Mouse (Mus musculus): ENCODE data around the gene Ccdc84.
A peak's percentile ranks its signal among the peaks of the same experiment; 100 is the strongest.
"Not testable (repeated sequence)": the region's sequence is repeated elsewhere in the genome, so short reads cannot be mapped to it uniquely, and the experiment has no call there.

The Ccdc84 gene

DNA sequence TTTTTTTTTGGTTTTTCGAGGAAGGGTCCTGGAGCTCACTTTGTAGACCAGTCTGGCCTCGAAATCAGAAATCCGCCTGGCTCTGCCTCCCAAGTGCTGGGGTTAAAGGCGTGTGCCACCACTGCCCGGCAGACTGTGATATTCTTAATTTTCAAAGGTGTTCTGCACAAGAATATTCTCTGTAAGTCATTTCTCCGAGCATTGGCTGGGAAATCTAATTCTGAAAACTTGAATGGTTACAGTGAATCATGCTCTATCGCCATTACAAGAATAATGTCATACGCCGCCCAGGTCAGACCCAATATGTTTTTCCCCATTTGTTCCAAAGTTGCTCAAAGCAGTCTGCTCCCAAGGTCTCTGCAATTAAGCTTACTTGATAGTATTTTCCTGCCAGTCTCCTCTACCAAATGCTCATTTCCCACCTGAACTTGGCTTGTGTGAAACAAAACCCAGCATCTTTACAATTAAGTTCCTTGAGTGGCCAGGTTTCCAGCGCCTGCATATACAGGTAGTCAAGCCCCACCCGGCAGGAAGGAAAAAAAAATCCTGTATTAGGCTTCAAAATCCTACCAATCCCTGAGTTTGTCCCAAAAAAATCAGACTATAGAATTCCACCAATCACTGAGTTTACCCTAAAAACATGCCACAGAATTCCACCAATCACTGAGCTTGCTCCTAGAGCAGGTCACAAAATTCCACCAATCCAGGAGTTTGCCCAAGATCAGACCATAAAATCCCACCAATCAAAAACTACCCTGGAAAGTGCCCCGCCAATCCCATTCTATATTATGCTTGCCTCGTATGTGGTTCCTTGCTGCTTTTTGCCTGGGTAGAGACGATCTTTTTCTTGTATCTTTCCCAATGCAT, at the start of gene Ccdc84:
Gene Ccdc84 (minus strand): TSS at position 51 of the 867 bp plus-strand sequence.
- DNase-seq (ENCODE audit: low spot score in 2 of 2), result no peak

DNA sequence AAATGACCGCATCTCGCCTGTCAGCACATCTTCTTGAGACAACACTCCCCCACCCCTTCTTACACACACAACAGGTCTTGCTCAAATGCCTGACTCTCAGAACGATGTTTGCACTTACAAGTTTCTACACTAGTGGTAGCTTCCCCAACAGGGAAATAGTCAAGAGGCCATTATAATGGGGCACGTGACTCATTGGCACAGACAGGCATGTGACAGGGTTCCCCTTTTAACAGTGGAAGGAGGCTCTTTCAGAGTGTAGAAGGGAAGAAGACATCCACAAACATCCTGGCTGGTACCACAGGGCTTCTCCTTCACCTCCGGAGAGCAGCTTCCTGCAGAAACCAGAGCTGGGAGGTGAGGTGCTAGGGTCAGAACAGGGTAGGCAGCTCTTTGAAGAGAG, 43.6 kb upstream of the Ccdc84 start:
- no peak for DNase-seq (ENCODE audit: low spot score in 2 of 2)

DNA sequence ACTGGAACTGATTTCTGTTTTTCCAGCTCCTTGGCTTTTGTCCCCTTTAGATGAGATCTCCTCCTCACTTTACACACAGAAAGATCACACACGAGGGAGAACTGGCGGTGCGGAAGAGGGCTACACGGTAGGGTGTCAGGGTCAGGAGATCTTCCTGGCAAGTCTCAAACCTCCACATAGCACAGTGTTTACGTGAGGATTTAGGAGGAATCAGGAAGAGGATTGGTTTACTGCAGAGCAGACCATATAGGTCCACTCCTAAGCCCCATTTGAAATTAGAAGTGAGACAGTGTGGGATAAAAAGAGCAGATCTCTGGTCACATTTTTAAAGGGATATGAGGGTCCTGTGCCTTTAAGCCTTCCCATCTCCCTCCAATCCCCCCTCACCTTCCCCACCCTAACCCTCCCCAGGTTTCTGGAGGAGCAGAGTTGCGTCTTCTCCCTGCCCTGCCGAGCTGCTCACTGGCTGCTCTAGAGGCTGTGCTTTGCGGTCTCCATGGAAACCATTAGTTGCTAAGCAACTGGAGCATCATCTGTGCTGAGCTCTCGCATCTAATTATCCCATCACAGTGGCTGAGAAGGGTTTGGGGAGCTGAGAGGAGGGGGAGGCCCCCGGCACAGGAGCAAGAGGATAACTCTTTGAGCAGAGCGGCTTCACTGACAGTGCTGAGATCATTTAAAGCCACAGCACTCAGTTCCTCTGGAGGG, 38.8 kb upstream of the Ccdc84 start:
- DNase-seq (ENCODE audit: low spot score in 2 of 2), result peak in 1 of 2 experiments; percentile 85

DNA sequence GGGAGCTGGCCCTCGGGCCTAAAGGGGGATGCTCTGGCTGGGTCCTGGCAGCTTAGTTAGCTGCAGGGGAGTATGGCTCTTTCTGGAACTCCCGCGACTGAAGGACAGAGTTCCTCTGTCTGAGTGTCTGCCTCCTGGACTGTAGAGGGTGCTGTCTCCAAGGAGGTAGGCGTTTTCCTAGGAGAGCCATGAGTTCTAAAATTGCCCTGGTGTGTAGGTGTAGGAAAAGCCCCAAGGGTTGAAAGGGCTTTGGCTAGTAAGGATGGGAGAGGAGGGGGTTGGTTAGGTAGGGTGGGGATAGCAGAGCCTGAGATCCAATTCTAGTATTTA, 36.5 kb upstream of the Ccdc84 start, which contains the start of gene Upk2:
Gene Upk2 (minus strand): TSS at position 86 of the 330 bp plus-strand sequence.
- no peak for DNase-seq (ENCODE audit: low spot score in 2 of 2)

DNA sequence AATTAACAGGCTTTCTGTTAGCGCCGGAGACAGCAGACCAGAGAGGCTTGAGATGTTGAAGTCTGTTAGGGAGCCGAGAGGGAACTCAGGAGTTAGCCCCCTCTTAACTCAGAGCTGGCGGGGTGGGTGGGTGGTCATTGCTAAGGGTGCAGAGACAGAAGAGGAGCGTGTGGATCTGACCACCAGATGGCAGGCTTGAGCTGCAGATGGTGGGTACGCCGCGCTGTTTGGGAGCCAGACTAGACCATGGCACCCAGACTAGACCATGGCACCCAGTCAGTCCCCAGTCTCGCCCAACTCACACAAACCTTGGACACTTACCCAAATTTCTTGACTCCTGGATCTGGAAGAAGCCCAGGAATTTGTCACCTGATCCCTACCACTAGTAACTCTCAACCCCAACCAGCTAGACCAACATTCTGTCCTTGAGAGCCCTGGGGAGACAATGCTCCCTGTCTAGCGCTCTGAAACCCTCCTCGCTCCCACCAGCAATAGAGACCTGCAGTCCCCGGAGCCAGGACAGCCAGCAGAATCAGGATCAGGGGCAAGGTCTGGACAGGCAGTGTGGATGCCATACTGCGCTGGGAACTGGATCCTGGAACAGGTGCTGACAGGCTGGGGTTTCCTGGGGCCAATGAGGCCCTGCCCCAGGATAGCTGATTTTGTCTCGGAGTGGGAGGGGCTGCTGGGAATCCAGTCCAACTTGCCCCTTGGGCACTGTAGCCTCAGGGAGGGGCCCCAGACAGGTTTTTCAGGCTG, 35.9 kb upstream of the Ccdc84 start:
- peak; percentile 87 to 93 for DNase-seq (ENCODE audit: low spot score in 2 of 2)

DNA sequence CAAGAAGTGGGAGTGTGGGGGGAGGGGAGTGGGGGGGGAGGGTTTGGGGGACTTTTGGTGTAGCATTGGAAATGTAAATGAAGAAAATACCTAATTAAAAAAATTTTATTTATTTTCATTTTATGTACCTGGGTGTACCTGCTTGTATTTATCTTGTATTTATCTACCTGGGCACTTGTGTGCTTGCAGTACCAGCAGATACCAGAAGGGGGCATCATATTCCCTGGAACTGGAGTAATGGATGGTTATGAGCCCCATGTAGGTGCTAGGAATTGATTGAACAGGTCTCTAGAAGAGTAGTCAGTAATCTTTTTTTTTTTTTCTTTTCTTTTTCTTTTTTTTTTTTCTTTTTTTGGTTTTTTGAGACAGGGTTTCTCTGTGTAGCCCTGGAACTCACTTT, 32.0 kb upstream of the Ccdc84 start:
- DNase-seq (ENCODE audit: low spot score in 2 of 2), result no peak

DNA sequence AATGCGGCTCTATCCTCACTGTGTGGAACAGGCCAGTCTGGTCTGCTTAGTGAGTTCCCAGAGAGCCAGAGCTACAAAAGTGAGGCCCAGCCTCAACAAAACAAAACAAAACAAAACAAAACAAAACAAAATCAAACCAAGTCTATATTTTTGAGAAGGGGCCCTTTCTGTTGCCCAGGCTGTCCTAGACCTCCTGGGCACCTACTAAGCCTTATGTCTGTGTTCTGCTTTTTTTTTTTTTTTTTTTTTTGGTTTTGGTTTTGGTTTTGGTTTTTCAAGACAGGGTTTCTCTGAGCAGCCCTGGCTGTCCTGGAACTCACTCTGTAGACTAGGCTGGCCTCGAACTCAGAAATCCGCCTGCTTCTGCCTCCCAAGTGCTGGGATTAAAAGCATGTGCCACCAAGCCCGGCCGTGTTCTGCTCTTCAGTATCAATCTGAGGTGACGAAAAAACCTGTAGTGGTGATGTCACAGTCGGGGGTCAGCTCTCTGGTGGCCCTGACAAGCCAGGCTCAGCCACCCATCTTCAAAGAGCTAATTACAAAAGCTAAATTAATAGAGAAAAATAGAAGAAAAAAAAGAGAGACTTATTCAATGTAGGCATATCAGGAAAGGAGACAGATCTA, 26.1 kb upstream of the Ccdc84 start:
- DNase-seq (ENCODE audit: low spot score in 2 of 2), result not testable (repeated sequence)

DNA sequence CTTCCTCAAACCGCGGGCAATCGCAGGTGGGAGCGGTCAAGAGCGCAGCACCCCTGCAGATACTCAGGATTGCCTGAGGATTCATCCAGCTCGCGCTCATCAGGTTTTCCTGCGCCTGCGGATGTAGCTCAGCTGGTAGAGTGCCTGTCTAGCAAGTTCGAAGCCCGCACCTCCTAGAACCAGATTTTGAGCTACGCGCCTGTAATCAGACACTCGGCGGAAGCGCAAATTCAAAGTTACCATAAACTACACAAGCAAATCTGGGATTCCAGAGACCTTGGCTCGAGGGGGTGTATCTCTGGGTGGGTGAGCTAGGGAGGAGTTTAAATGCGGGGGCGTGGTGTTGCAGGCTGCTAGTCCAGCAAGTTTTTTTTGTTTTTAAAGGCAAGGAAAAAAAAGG, 22.6 kb upstream of the Ccdc84 start, which contains the start of gene Foxr1:
Gene Foxr1 (minus strand): TSS at position 176 of the 400 bp plus-strand sequence.
- DNase-seq (ENCODE audit: low spot score in 2 of 2), result no peak

DNA sequence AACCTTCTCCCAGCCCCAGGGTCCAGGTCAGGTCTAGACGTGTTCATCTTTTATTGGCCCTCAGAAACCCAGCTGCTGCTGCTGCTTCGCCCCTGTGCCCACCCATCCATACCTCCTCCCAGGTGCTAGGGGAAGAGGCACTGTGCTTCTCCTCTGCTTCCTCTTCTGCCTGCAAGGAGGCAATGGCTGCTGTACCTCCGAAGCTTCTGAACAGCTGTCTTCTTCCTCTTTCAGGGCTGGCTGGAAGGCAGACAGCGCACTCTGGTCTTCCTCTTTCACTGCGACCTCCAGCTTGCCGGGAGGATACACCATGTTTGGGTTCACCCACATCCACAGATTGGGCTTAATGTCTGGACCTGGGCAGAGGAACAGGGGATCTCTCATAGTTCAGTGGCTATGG, 17.4 kb upstream of the Ccdc84 start:
- DNase-seq (ENCODE audit: low spot score in 2 of 2), result no peak

DNA sequence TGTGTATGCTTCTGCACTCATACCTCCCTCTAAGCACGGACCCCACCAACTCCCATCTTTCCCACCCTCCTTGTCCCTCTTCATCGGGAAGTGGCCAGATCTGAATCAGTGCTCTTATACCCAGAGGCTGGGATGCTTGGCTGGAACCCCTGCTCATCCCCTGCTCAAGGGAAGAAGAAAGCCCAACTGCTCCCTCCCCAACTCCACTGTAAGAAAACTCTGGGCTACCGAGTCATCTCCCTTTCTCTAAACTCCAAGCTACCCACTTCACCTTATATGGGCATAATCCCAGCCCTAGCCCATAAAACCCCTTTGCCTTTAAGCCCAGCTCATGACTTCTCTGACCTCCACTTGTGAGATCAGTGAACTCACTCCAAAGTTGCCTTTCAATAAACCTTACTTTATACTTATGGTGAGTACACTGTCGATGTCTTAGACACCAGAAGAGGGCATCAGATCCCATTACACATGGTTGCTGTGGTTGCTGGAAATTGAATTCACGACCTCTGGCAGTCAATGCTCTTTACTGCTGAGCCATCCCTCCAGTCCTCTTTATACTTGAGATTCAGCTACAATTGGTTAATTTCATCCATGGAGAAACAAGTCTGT, 14.3 kb upstream of the Ccdc84 start:
- DNase-seq (ENCODE audit: low spot score in 2 of 2), result no peak

DNA sequence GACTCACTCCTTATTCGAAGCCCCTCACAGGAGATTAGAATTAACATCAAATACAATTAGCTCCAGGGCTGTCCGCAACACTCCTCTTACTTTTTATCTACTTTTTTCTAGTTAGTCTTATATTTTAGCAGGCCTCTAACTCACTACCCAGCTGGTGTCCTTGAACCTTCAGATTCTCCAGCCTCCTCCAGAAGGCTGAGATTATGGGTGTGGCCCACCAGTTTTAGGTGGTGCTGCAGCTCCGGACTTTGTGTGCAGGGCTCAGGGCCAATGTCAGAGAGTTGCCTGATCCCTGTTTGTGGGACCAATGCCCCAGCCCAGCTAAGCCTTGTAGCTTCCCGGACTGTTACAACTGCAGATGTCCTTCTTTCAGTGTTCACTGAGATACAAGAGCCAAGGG, 5.2 kb upstream of the Ccdc84 start:
- no peak for DNase-seq (ENCODE audit: low spot score in 2 of 2)

DNA sequence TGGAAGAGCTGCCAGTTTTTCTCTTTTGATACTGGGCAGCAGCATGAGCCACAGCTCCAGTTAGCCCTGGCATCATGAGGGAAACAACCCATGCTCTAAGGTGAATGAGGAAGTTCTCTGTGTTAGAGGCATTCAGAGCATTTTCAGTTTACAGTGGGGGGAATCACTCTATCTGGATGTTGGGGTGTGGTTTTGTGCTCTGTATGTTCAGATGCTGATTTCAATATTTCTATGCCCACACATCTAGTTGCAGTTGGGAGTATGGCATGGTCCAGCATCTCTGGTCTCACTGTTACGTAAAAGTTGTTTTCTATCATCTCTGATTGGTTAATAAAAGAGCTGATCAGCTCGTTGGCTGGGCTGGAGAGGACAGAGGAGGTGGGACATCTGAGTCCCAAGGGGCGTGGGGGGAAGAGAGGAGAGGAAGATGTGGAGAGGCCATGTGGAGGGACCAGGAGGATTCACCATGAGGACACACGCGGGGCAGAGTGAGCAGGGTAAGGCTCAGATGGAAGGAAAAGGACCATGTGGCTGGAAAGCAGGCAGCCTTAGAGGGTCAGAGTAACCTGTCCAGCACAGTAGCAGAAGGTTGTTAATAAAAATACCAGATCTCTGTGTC, 2.0 kb upstream of the Ccdc84 start:
- DNase-seq (ENCODE audit: low spot score in 2 of 2), result no peak

DNA sequence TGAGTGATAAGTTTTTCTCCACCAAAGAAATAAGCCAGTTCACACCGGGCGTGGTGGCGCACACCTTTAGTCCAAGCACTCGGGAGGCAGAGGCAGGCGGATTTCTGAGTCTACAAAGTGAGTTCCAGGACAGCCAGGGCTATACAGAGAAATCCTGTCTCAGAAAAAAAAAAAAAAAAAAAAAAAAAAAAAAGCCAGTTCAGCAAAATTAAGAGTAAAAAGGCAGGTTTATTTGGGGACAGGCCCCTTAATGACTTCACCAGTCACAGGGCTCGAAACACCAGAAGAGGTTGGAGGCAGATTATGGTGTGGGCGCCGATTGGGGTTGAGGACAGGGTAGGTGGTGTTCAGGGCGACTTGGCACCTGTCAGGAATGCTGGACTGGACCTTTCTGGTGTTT, 1.4 kb upstream of the Ccdc84 start:
- not testable (repeated sequence) for DNase-seq (ENCODE audit: low spot score in 2 of 2)

DNA sequence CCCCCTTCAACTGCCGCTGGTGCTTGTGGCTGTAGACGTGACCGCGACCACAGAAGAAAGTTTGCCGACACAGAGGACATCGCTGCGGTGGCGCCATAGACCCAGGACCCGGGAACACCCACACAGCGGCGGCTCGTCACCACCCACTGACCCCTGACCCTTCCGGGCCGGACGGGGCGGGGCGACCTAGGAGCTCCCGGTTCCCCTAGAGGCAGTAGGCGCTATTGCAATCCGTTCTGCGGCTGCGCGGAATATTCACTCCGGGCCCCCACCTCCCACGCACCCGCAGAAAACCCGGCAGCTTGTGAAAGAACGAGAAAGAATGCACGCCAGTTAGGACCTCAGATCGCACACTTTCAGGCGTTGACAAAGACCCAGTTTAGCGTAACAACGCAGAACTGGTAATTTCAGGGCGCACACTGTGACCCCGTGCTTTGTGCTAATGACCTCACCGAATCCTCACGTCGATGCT, 441 bp downstream of the Ccdc84 start:
- DNase-seq (ENCODE audit: low spot score in 2 of 2), result peak; percentile 88 to 94

DNA sequence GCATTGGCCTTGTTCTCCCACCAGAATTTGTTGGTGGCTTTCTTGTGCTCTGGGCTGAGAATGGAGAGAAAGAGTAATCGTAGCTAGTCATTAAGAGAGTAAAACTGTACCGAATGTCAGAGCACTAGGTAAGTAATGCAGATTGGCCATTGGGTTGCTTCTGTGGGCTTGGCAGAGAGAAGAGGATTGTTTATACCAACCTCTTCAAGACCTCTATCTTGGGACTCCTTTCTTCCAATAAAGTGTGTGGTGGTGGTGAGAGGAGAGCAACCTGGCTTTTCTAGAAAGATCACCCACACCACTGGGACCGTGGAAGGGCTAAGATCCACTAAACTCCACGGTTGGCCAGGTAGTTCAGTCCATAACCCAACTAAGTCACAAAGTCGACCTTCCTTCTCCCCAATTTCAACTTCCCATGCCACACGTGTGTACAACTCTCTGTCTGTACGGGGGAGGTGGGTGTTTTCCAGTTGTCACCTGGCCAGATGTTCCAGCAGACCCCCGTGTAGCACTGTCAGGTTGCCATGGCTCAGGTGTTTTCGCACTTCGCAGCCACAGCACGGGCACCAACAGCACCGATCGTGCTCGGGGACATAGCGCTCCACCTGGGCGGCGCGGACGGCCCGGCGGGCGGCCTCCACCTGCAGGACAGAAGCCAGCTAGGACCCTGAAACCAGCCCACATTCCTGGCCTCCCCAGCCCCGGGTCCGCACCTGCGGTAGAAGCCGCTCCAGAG, 1.0 kb downstream of the Ccdc84 start:
- DNase-seq (ENCODE audit: low spot score in 2 of 2), result no peak

DNA sequence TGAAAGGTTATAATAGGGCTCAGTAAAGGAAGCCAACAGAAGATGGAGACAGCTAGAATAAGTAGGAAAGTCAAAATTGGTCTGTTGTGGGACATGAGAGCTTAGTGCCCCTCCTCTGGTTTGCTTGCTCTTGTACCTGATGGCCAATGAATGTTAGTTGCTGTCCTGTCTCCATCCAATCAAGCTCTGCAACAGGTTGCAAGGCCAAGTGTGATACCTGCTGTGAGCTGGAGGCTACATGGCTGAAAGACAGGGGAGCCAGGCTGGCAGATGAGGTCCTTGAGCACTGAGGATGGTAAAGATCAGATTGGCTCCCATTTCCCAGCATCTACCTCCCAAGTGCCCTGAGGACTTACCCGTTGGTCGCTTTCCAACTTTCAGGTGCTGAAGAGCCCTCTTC, 5.6 kb downstream of the Ccdc84 start:
- no peak for DNase-seq (ENCODE audit: low spot score in 2 of 2)

DNA sequence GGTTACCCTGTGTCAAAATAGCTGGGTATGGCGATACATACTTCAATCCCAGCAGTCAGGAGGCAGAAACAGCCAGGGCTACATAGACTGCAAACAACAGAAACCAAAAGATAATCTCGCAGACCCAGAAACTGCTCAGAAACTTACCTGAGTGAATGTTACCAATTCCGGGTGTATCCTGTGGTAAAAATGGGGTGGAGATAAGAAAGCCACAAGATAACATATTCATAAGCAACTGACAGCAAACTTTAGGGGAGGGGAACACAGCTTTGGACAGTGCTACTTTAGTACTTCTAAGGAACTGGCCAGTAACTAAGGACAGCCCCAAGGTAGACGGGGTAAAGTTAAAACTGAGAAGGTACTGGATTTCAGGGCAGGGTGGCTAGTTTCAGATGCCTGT, 6.1 kb downstream of the Ccdc84 start:
- no peak for DNase-seq (ENCODE audit: low spot score in 2 of 2)

DNA sequence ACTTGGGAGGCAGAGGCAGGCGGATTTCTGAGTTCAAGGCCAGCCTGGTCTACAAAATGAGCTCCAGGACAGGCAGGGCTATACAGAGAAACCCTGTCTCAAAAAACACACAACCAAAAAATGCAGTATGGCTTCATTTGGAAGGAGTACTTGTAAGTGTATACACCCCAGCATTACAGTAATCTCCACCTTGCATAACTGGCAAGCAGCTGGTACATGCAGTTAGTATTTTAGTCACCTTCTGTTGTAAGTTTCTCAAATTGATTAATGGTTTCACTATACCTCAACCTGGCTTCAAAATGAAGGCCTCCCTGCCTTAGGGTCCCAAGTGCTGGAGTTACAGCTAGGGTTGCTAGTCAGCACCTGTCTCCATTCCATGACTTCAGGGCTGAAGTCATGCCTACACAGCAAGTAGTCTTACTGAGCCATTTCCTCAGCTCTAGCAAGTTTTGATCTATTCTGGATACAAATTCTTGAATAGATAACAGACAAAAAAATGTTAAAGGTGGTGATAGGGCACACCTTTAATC, 6.7 kb downstream of the Ccdc84 start:
- DNase-seq (ENCODE audit: low spot score in 2 of 2), result no peak

DNA sequence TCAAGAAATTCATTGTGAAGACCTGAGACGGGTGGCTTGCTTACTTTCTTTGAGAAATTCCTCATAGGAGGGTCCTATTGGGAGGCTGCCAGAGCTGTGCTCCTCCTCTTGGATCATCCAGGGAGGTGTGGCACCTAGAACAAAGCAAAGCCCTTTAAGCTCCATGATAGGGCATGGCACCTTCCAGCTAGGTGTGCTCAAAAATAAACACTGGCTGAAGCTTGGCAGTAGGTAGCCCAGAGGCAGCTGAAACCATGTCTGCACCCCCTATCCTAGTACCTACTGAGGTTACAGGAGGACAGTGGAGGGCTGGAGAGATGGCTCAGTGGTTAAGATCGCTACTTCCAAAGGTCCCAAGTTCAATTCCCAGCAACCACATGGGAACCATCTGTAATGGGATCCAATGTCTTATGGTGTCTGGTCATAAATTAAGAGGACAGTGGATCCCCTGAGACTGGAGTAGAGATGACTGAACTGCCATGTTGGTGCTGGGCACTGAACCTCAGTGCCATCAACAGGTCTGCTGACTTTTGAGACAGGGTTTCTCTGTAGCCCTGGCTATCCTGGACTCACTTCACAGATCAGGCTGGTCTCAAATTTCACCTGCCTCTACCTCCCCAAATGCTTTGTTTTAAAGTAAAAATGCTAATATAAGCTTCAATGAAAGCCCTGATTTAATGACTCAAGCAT, 7.6 kb downstream of the Ccdc84 start:
- no peak for DNase-seq (ENCODE audit: low spot score in 2 of 2)
